Mouse (Mus musculus) heart, postnatal 0 days (tissue): ENCODE data around the gene Vwf.

ENCODE experiments used
- CTCF ChIP-seq: IDR thresholded peaks from 2 replicates; pipeline ENCODE4 v1.5.1; 2016; ENCODE audit warnings: antibody characterized with exemption, control low read depth, low read depth
- EP300 ChIP-seq: IDR thresholded peaks from 2 replicates; pipeline ENCODE4 v1.6.1; 2016; ENCODE audit warnings: antibody characterized with exemption, low read depth

GRCm38 (mm10) chr6:125640486-125640885 is 93.9 kb downstream of the Vwf start:
- TF ChIP-seq CTCF (no peak), EP300 (no peak)
